Mouse (Mus musculus) hindbrain, embryonic 12.5 days (tissue): ENCODE results near the gene Nrsn1. TPM values are rescaled to one million over a fixed set of nuclear protein-coding genes. Genes with fewer than 3 reads are reported as not detected.
"Not testable (repeated sequence)": the region's sequence is repeated elsewhere in the genome, so short reads cannot be mapped to it uniquely, and the experiment has no call there.

Experiments used
- ATAC-seq: fragments of 200-750 bp; cut with Nextera tagmentation; 2 replicates; pipeline ENCODE4 v1.8.0; 2017; ENCODE audit warnings: moderate TSS enrichment; ENCODE audit not compliant: low FRiP score
- H3K27ac ChIP-seq: fragments of 300-500 bp; sonication (generic); 2 replicates; pipeline ENCODE4 v1.5.1; 2016; ENCODE audit warnings: mild to moderate bottlenecking
- H3K27me3 ChIP-seq: fragments of 300-500 bp; sonication (generic); 2 replicates; pipeline ENCODE4 v1.6.1; 2016; ENCODE audit warnings: mild to moderate bottlenecking
- H3K36me3 ChIP-seq: fragments of 300-500 bp; sonication (generic); 2 replicates; pipeline ENCODE4 v1.6.1; 2016; ENCODE audit warnings: mild to moderate bottlenecking
- H3K4me1 ChIP-seq: fragments of 300-500 bp; sonication (generic); 2 replicates; pipeline ENCODE4 v1.6.1; 2016
- H3K4me2 ChIP-seq: fragments of 300-500 bp; sonication (generic); replicated peaks from 2 replicates; pipeline ENCODE4 v1.6.1; 2016; ENCODE audit warnings: mild to moderate bottlenecking
- H3K4me3 ChIP-seq: fragments of 300-500 bp; sonication (generic); 2 replicates; pipeline ENCODE4 v1.5.1; 2016; ENCODE audit warnings: mild to moderate bottlenecking
- H3K9ac ChIP-seq: fragments of 300-500 bp; sonication (generic); 2 replicates; pipeline ENCODE4 v1.6.1; 2016; ENCODE audit warnings: mild to moderate bottlenecking, moderate library complexity
- H3K9me3 ChIP-seq: fragments of 300-500 bp; sonication (generic); replicated peaks from 2 replicates; pipeline ENCODE4 v1.6.1; 2016; ENCODE audit warnings: mild to moderate bottlenecking
- WGBS: fragments of 180-500 bp; shearing (Covaris S2); methylation state at CpG from one replicate; pipeline ENCODE4 v1.1.7; 2016; 5-methylcytosine and 5-hydroxymethylcytosine counted together
- polyA plus RNA-seq: library from polyadenylated mRNA; unstranded; fragments of >200 nt; fragmentation: Nextera tagmentation; extraction: Ambion mirVana; gene quantifications from 2 replicates; pipeline ENCODE4 v1.2.1, GENCODE M21; 2016

The Nrsn1 gene
- 18.7 and 24.6 TPM in 2 replicates for polyA plus RNA-seq

GRCm38 (mm10) chr13:25270402-25270801 lies at the start of gene Nrsn1:
Nrsn1 (minus strand) TSS chr13:25270502.
- H3K9me3 ChIP-seq, H3K36me3 ChIP-seq, H3K27me3 ChIP-seq, H3K27ac ChIP-seq, H3K4me1 ChIP-seq: not testable (repeated sequence)
- 33% methylated on average over 2 of the region's 2 CpGs for WGBS
- H3K9ac ChIP-seq: peak within 1 kb of the TSS; percentile 53
- ATAC-seq: 0 out of 2 replicates have a peak, but pooled peaks have one; percentile 44
- H3K4me3 ChIP-seq: peak within 1 kb of the TSS; percentile 40
- peak within 1 kb of the TSS; percentile 61 for H3K4me2 ChIP-seq

- Histone ChIP-seq H3K27me3 (no peaks in the 10 kb centered on the region), H3K4me3 (no peak overlapping the region), H3K27ac (no peak overlapping the region), H3K4me1 (no peaks in the 10 kb centered on the region), H3K36me3 (no peaks in the 10 kb centered on the region), H3K9ac (no peak overlapping the region), H3K4me2 (no peak overlapping the region), H3K9me3 (no peaks in the 10 kb centered on the region)
- 81% methylated on average over 2 of the region's 2 CpGs for WGBS
- ATAC-seq: no peak
Measured at GRCm38 (mm10) chr13:25312059-25312458, 41.8 kb upstream of the Nrsn1 start.

- H3K9me3 ChIP-seq: no peaks in the 10 kb centered on the region
- H3K27ac ChIP-seq: no peak overlapping the region
- H3K9ac ChIP-seq: no peak overlapping the region
- H3K4me1 ChIP-seq: no peaks in the 10 kb centered on the region
- no peak overlapping the region for H3K4me2 ChIP-seq
- H3K27me3 ChIP-seq: no peaks in the 10 kb centered on the region
- no peak overlapping the region for H3K4me3 ChIP-seq
- no peak for ATAC-seq
- H3K36me3 ChIP-seq: no peaks in the 10 kb centered on the region
Measured at GRCm38 (mm10) chr13:25310068-25310467, 39.8 kb upstream of the Nrsn1 start.

- Histone ChIP-seq H3K4me3 (no peak overlapping the region), H3K9ac (no peak overlapping the region), H3K4me1 (no peaks in the 10 kb centered on the region), H3K36me3 (no peaks in the 10 kb centered on the region), H3K27me3 (no peaks in the 10 kb centered on the region), H3K4me2 (no peak overlapping the region), H3K9me3 (no peaks in the 10 kb centered on the region), H3K27ac (no peak overlapping the region)
- ATAC-seq: no peak
- 84% methylated on average over 1 of the region's 1 CpGs for WGBS
Measured at GRCm38 (mm10) chr13:25288736-25289135, 18.4 kb upstream of the Nrsn1 start.

- Histone ChIP-seq H3K4me1 (no peaks in the 10 kb centered on the region), H3K4me3 (no peak overlapping the region), H3K27ac (no peak overlapping the region), H3K27me3 (no peaks in the 10 kb centered on the region), H3K36me3 (no peaks in the 10 kb centered on the region), H3K9me3 (no peaks in the 10 kb centered on the region), H3K4me2 (no peak overlapping the region), H3K9ac (no peak overlapping the region)
- no peak for ATAC-seq
- 60% methylated on average over 5 of the region's 5 CpGs for WGBS
Measured at GRCm38 (mm10) chr13:25274934-25275565, 4.7 kb upstream of the Nrsn1 start.

GRCm38 (mm10) chr13:25272189-25272588 lies 1.9 kb upstream of the Nrsn1 start:
- ATAC-seq: no peak
- Histone ChIP-seq H3K27ac (no peak overlapping the region), H3K27me3 (no peaks in the 10 kb centered on the region), H3K9ac (no peak overlapping the region), H3K4me1 (peaks cover 3% of the 10 kb centered on the region; the same call in 1 of the 2 replicates), H3K36me3 (no peaks in the 10 kb centered on the region), H3K4me3 (no peak overlapping the region), H3K4me2 (no peak overlapping the region), H3K9me3 (no peaks in the 10 kb centered on the region)
- WGBS: 78% methylated on average over 4 of the region's 4 CpGs

GRCm38 (mm10) chr13:25269569-25270268 lies 583 bp downstream of the Nrsn1 start:
- Histone ChIP-seq H3K9ac (peak overlapping the region; percentile 53), H3K36me3 (no peaks in the 10 kb centered on the region), H3K4me2 (peak overlapping the region; percentile 61), H3K27ac (no peak overlapping the region), H3K27me3 (no peaks in the 10 kb centered on the region), H3K4me3 (peak overlapping the region; percentile 40), H3K9me3 (no peaks in the 10 kb centered on the region), H3K4me1 (peaks cover 3% of the 10 kb centered on the region; the same call in 1 of the 2 replicates)
- WGBS: under 1% methylated on average over 39 of the region's 42 CpGs
- ATAC-seq: peak; percentile 97

- Histone ChIP-seq H3K9ac (no peak overlapping the region), H3K4me1 (peaks cover 3% of the 10 kb centered on the region; the same call in 1 of the 2 replicates), H3K27me3 (no peaks in the 10 kb centered on the region), H3K36me3 (no peaks in the 10 kb centered on the region), H3K4me2 (peak overlapping the region; percentile 61), H3K9me3 (no peaks in the 10 kb centered on the region), H3K4me3 (peak overlapping the region; percentile 40; the same call in 1 of the 2 replicates), H3K27ac (no peak overlapping the region)
- 0 out of 2 replicates have a peak, but pooled peaks have one; percentile 15 for ATAC-seq
- WGBS: 18% methylated on average over 2 of the region's 2 CpGs
Measured at GRCm38 (mm10) chr13:25269039-25269438, 1.3 kb downstream of the Nrsn1 start.

- Histone ChIP-seq H3K4me1 (no peaks in the 10 kb centered on the region), H3K4me2 (no peak overlapping the region)
Measured at GRCm38 (mm10) chr13:25262748-25263147, 7.6 kb downstream of the Nrsn1 start.

GRCm38 (mm10) chr13:25257608-25258007 lies 12.7 kb downstream of the Nrsn1 start:
- no peak overlapping the region for H3K4me2 ChIP-seq
- H3K36me3 ChIP-seq: no peaks in the 10 kb centered on the region
- H3K27me3 ChIP-seq: no peaks in the 10 kb centered on the region
- ATAC-seq: no peak
- no peaks in the 10 kb centered on the region for H3K4me1 ChIP-seq
- H3K9ac ChIP-seq: no peak overlapping the region
- WGBS: 85% methylated on average over 6 of the region's 6 CpGs
- H3K4me3 ChIP-seq: no peak overlapping the region
- H3K27ac ChIP-seq: no peak overlapping the region
- no peaks in the 10 kb centered on the region for H3K9me3 ChIP-seq

More at GRCm38 (mm10) chr13:25262748-25263147, 7.6 kb downstream of the Nrsn1 start:
- ATAC-seq: no peak
- no peak overlapping the region for H3K9ac ChIP-seq
- H3K4me3 ChIP-seq: no peak overlapping the region
- no peaks in the 10 kb centered on the region for H3K9me3 ChIP-seq
- WGBS: 86% methylated on average over 4 of the region's 4 CpGs
- H3K27ac ChIP-seq: no peak overlapping the region
- H3K36me3 ChIP-seq: no peaks in the 10 kb centered on the region
- no peaks in the 10 kb centered on the region for H3K27me3 ChIP-seq

GRCm38 (mm10) chr13:25254478-25255263 lies 15.6 kb downstream of the Nrsn1 start:
- Histone ChIP-seq H3K4me1 (no peaks in the 10 kb centered on the region), H3K27ac (no peak overlapping the region), H3K36me3 (no peaks in the 10 kb centered on the region), H3K9me3 (no peaks in the 10 kb centered on the region), H3K4me2 (no peak overlapping the region), H3K9ac (no peak overlapping the region), H3K4me3 (no peak overlapping the region), H3K27me3 (no peaks in the 10 kb centered on the region)
- 79% methylated on average over 9 of the region's 9 CpGs for WGBS
- no peak for ATAC-seq

GRCm38 (mm10) chr13:25251893-25252292 lies 18.4 kb downstream of the Nrsn1 start:
- Histone ChIP-seq H3K36me3 (no peaks in the 10 kb centered on the region), H3K4me2 (no peak overlapping the region), H3K4me1 (no peaks in the 10 kb centered on the region), H3K4me3 (no peak overlapping the region), H3K9me3 (no peaks in the 10 kb centered on the region), H3K27me3 (no peaks in the 10 kb centered on the region), H3K9ac (no peak overlapping the region), H3K27ac (no peak overlapping the region)
- ATAC-seq: no peak
- WGBS: 74% methylated on average over 1 of the region's 1 CpGs
